Mouse (Mus musculus) liver, embryonic 14.5 days (tissue): ENCODE results near the gene Gpr19. TPM values are rescaled to one million over a fixed set of nuclear protein-coding genes. Genes with fewer than 3 reads are reported as not detected.

Source experiments
- ATAC-seq: fragments of 200-750 bp; cut with Nextera tagmentation; 2 replicates; pipeline ENCODE4 v1.8.0; 2017; ENCODE audit warnings: moderate number of reproducible peaks, mild to moderate bottlenecking, moderate library complexity; ENCODE audit not compliant: insufficient read depth
- DNase-seq, 3 experiments: peaks; one replicate each; pipeline ENCODE4 v3.0.0-alpha.2; 2012 to 2013; ENCODE audit warnings: low read depth in 3 of 3, low spot score in 3 of 3
- H3K27ac ChIP-seq: fragments of 300-500 bp; sonication (generic); 2 replicates; pipeline ENCODE4 v1.5.1; 2014; ENCODE audit warnings: moderate library complexity, mild to moderate bottlenecking, control low read depth, inconsistent platforms
- H3K27me3 ChIP-seq: fragments of 300-500 bp; sonication (generic); 2 replicates; pipeline ENCODE4 v1.6.1; 2014; ENCODE audit warnings: mild to moderate bottlenecking, low read length, moderate library complexity; ENCODE audit not compliant: control insufficient read depth, insufficient read depth
- H3K36me3 ChIP-seq: fragments of 300-500 bp; sonication (generic); replicated peaks from 2 replicates; pipeline ENCODE4 v1.6.1; 2014; ENCODE audit warnings: low read depth; ENCODE audit not compliant: control insufficient read depth, insufficient read depth
- H3K4me1 ChIP-seq, 2 experiments: fragments of 200-500 bp in 1 of 2; fragments of 300-500 bp in 1 of 2; sonication (generic) in 1 of 2; replicated peaks; 2 replicates each; pipeline ENCODE4 v1.6.1; 2012 to 2014; ENCODE audit warnings: antibody characterized with exemption in 1 of 2, inconsistent platforms in 1 of 2, low read length in 1 of 2; ENCODE audit not compliant: control insufficient read depth in 2 of 2, insufficient read depth in 2 of 2
- H3K4me2 ChIP-seq: fragments of 300-500 bp; sonication (generic); 2 replicates; pipeline ENCODE4 v1.6.1; 2014; ENCODE audit warnings: low read depth, mild to moderate bottlenecking, control low read depth, moderate library complexity
- H3K4me3 ChIP-seq, 2 experiments: fragments of 200-500 bp in 1 of 2; fragments of 300-500 bp in 1 of 2; sonication (generic) in 1 of 2; 2 replicates each; pipeline ENCODE4 v1.5.1; 2012 to 2014; ENCODE audit warnings: low read depth in 2 of 2, low read length in 2 of 2, mild to moderate bottlenecking in 2 of 2, control low read depth in 1 of 2, inconsistent platforms in 1 of 2, moderate library complexity in 1 of 2; ENCODE audit not compliant: insufficient read depth in 1 of 2
- H3K9ac ChIP-seq: fragments of 300-500 bp; sonication (generic); replicated peaks from 2 replicates; pipeline ENCODE4 v1.6.1; 2014; ENCODE audit warnings: mild to moderate bottlenecking, control low read depth, moderate library complexity
- H3K9me3 ChIP-seq: fragments of 300-500 bp; sonication (generic); 2 replicates; pipeline ENCODE4 v1.6.1; 2016; ENCODE audit warnings: low read length, mixed read lengths; ENCODE audit not compliant: control insufficient read depth
- CTCF ChIP-seq: IDR thresholded peaks from 2 replicates; pipeline ENCODE4 v1.5.1; 2016; ENCODE audit warnings: antibody characterized with exemption, low read depth, control low read depth
- EP300 ChIP-seq: IDR thresholded peaks from 2 replicates; pipeline ENCODE4 v1.6.1; 2016; ENCODE audit warnings: antibody characterized with exemption, low read depth
- WGBS: fragments of 180-500 bp; shearing (Covaris S2); extraction: QIAGEN DNeasy Blood & Tissue Kit; methylation state at CpG from one replicate; pipeline ENCODE4 v1.1.7; 2014; ENCODE audit not compliant: insufficient replicate concordance; 5-methylcytosine and 5-hydroxymethylcytosine counted together
- polyA plus RNA-seq, 2 experiments: library from polyadenylated mRNA; depleted of rRNA in 1 of 2; stranded (reverse) in 1 of 2; unstranded in 1 of 2; fragments of >200 nt; fragmentation: Nextera tagmentation in 1 of 2; extraction: Ambion mirVana in 1 of 2; gene quantifications; 2 replicates each; pipeline versions ENCODE4 v1.2.1 to v1.2.3; 2012 to 2014

Gene Gpr19
- polyA plus RNA-seq, 2 experiments = 4.4 TPM

- DNase-seq (no peak), ATAC-seq (no peak)
- H3K4me1 ChIP-seq = peaks cover 9 to 14% of the 10 kb centered on the region in 2 experiments
- H3K4me2 ChIP-seq = peak overlapping the region; percentile 55
- no peaks in the 10 kb centered on the region for H3K9me3 ChIP-seq
- no peak overlapping the region for H3K9ac ChIP-seq
- H3K36me3 ChIP-seq = peaks cover 16% of the 10 kb centered on the region
- H3K27me3 ChIP-seq = no peaks in the 10 kb centered on the region
- peak overlapping the region; percentile 13; the same call in 1 of the 2 replicates for H3K27ac ChIP-seq
- TF ChIP-seq CTCF (no peak), EP300 (no peak)
- H3K4me3 ChIP-seq = peak overlapping the region in 1 of 2 experiments; percentile 28; a peak in 2 of 4 replicates
- 72% methylated on average over 4 of the region's 4 CpGs for WGBS
These were observed 25.3 kb upstream of the Gpr19 start for GRCm38 (mm10) chr6:134923670-134924069.

GRCm38 (mm10) chr6:134922511-134923195, 24.3 kb upstream of the Gpr19 start:
- TF ChIP-seq CTCF (no peak), EP300 (no peak)
- Histone ChIP-seq H3K4me1 (peaks cover 10 to 14% of the 10 kb centered on the region in 2 experiments), H3K9me3 (no peaks in the 10 kb centered on the region), H3K27me3 (no peaks in the 10 kb centered on the region), H3K36me3 (peaks cover 16% of the 10 kb centered on the region), H3K9ac (peak overlapping the region; percentile 94), H3K4me2 (peak overlapping the region; percentile 96), H3K27ac (peak overlapping the region; percentile 96), H3K4me3 (peak overlapping the region; percentile 91 to 99)
- DNase-seq (no peak), ATAC-seq (no peak)
- 19% methylated on average over 9 of the region's 9 CpGs for WGBS

- H3K4me2 ChIP-seq = peak overlapping the region; percentile 96
- peak overlapping the region; percentile 94 for H3K9ac ChIP-seq
- H3K27ac ChIP-seq = peak overlapping the region; percentile 96
- no peaks in the 10 kb centered on the region for H3K27me3 ChIP-seq
- H3K36me3 ChIP-seq = peaks cover 16% of the 10 kb centered on the region
- peak overlapping the region; percentile 91 to 99 for H3K4me3 ChIP-seq
- 12% methylated on average over 20 of the region's 20 CpGs for WGBS
- DNase-seq (no peak), ATAC-seq (no peak)
- no peak for TF ChIP-seq CTCF
- TF ChIP-seq EP300 = no peak
- peaks cover 15 to 16% of the 10 kb centered on the region in 2 experiments for H3K4me1 ChIP-seq
- H3K9me3 ChIP-seq = no peaks in the 10 kb centered on the region
These were observed 23.5 kb upstream of the Gpr19 start for GRCm38 (mm10) chr6:134921695-134922510.

GRCm38 (mm10) chr6:134921014-134921694, 22.8 kb upstream of the Gpr19 start:
- peak overlapping the region; percentile 96 for H3K27ac ChIP-seq
- peak overlapping the region; percentile 91 to 99 for H3K4me3 ChIP-seq
- ATAC-seq = peak; percentile 31; the same call in 1 of the 2 replicates
- peak overlapping the region; percentile 94 for H3K9ac ChIP-seq
- peak in 2 of 3 experiments; percentile 55 to 62 for DNase-seq
- no peak; the same call in 1 of the 2 replicates for TF ChIP-seq CTCF
- TF ChIP-seq EP300 = no peak
- H3K4me2 ChIP-seq = peak overlapping the region; percentile 96
- peaks cover 16% of the 10 kb centered on the region for H3K36me3 ChIP-seq
- H3K27me3 ChIP-seq = no peaks in the 10 kb centered on the region
- no peaks in the 10 kb centered on the region for H3K9me3 ChIP-seq
- H3K4me1 ChIP-seq = peaks cover 16 to 20% of the 10 kb centered on the region in 2 experiments
- under 1% methylated on average over 32 of the region's 32 CpGs for WGBS
